Mouse (Mus musculus) heart, embryonic 12.5 days (tissue): ENCODE measurements around the gene Fgfr4. TPM values are rescaled to one million over a fixed set of nuclear protein-coding genes. Genes with fewer than 3 reads are reported as not detected.
"Not testable (repeated sequence)": the region's sequence is repeated elsewhere in the genome, so short reads cannot be mapped to it uniquely, and the experiment has no call there.

ENCODE experiments used
- ATAC-seq: fragments of 200-750 bp; cut with Nextera tagmentation; 2 replicates; pipeline ENCODE4 v1.8.0; 2017; ENCODE audit warnings: moderate TSS enrichment, moderate library complexity; ENCODE audit not compliant: insufficient number of reproducible peaks, low FRiP score
- H3K27ac ChIP-seq: fragments of 300-500 bp; sonication (generic); 2 replicates; pipeline ENCODE4 v1.5.1; 2016; ENCODE audit warnings: mild to moderate bottlenecking, moderate library complexity; ENCODE audit not compliant: poor library complexity, severe bottlenecking
- H3K27me3 ChIP-seq: fragments of 300-500 bp; sonication (generic); replicated peaks from 2 replicates; pipeline ENCODE4 v1.6.1; 2016; ENCODE audit warnings: mild to moderate bottlenecking, moderate library complexity
- H3K36me3 ChIP-seq: fragments of 300-500 bp; sonication (generic); 2 replicates; pipeline ENCODE4 v1.6.1; 2016; ENCODE audit warnings: mild to moderate bottlenecking, moderate library complexity
- H3K4me1 ChIP-seq: fragments of 300-500 bp; sonication (generic); replicated peaks from 2 replicates; pipeline ENCODE4 v1.6.1; 2016; ENCODE audit warnings: mild to moderate bottlenecking
- H3K4me2 ChIP-seq: fragments of 300-500 bp; sonication (generic); 2 replicates; pipeline ENCODE4 v1.6.1; 2016; ENCODE audit warnings: mild to moderate bottlenecking, moderate library complexity
- H3K4me3 ChIP-seq: fragments of 300-500 bp; sonication (generic); 2 replicates; pipeline ENCODE4 v1.5.1; 2016; ENCODE audit warnings: mild to moderate bottlenecking
- H3K9ac ChIP-seq: fragments of 300-500 bp; sonication (generic); 2 replicates; pipeline ENCODE4 v1.6.1; 2016; ENCODE audit warnings: mild to moderate bottlenecking, moderate library complexity
- H3K9me3 ChIP-seq: fragments of 300-500 bp; sonication (generic); replicated peaks from 2 replicates; pipeline ENCODE4 v1.6.1; 2016; ENCODE audit warnings: mild to moderate bottlenecking, moderate library complexity
- WGBS: fragments of 180-500 bp; shearing (Covaris S2); methylation state at CpG from one replicate; pipeline ENCODE4 v1.1.7; 2016; 5-methylcytosine and 5-hydroxymethylcytosine counted together
- polyA plus RNA-seq: library from polyadenylated mRNA; unstranded; fragments of >200 nt; fragmentation: Nextera tagmentation; extraction: Ambion mirVana; gene quantifications from 2 replicates; pipeline ENCODE4 v1.2.1, GENCODE M21; 2016

Gene Fgfr4
- polyA plus RNA-seq, 1 experiment from 2014 or later = 0.45 TPM

DNA sequence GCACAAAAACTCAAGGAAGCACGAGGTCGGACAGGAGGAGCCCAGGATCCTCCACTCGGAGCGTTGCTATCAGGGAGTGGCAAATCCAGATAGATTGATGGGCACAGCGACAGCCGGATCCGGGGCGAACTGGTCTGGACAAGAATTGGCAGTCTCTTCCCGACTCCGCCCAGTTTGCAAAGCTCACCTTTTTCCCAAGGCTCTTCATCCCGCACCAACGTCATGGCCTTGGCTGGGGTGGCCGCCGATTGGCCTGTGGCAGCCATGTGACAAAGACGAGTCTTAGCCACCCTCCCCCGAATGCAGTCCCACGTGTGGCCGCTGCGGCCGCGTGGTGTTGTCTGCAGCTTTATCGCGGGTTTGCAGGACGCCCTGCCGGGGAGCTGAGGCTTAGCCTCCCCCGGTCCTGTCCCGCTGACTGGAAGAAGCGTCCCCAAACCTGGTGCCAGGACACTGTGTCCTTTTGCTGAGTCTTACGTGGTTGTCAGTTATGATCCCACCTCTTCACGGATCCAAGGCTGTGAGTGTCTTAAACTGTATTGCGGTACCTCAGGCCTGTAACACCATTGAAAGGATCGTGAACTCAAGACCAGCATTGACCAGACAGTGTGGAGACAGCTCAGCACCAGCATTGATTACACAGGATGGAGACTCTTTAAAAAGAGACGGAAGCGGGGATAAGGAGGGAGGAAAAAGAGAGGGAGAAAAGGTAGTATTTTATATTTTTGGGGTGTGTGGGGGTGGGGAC is 37.9 kb downstream of the Fgfr4 start:
- 1% methylated on average over 34 of the region's 34 CpGs for WGBS
- Histone ChIP-seq H3K4me1 (peaks cover 12% of the 10 kb centered on the region), H3K9ac (peak overlapping the region; percentile 68), H3K9me3 (no peaks in the 10 kb centered on the region), H3K27ac (peak overlapping the region; percentile 84), H3K4me3 (peak overlapping the region; percentile 52), H3K27me3 (no peaks in the 10 kb centered on the region), H3K36me3 (no peaks in the 10 kb centered on the region), H3K4me2 (peak overlapping the region; percentile 83)
- peak; percentile 100 for ATAC-seq

DNA sequence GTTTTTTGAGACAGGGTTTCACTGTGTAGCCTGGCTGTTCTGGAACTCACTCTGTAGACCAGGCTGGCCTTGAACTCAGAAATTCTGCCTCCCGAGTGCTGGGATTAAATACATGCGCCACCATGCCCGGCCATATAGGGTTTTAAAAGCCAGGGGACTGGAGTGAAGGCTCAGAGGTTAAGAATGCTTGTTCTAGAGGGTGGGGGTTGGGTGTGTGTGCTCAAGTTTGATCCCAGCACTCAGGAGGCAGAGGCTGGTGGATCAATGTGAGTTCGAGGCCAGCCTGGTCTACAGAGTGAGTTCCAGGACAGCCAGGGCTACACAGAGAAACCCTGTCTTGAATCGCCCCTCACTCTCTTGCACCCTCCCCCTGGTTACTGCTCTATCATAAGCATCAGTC is 39.1 kb downstream of the Fgfr4 start:
- Histone ChIP-seq H3K36me3 (no peaks in the 10 kb centered on the region), H3K4me1 (peaks cover 12% of the 10 kb centered on the region), H3K9ac (no peak overlapping the region), H3K4me2 (no peak overlapping the region), H3K27me3 (no peaks in the 10 kb centered on the region), H3K4me3 (no peak overlapping the region), H3K27ac (no peak overlapping the region), H3K9me3 (no peaks in the 10 kb centered on the region)
- 83% methylated on average over 5 of the region's 5 CpGs for WGBS
- ATAC-seq = no peak

DNA sequence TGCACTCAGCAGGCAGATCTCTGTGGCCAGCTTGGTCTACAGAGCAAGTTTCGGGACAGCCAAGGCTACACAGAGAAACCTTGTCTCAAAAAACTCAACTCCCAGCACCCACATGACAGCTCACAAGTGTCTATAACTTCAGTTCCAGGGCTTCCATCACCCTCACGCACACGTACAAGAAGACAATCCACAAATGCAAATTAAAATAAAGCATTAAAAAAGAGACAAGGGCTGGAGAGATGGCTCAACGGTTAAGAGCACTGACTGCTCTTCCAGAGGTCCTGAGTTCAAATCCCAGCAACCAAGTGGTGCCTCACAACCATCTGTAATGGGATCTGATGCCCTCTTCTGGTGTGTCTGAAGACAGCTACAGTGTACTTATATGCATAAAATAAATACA is 50.3 kb downstream of the Fgfr4 start:
- not testable (repeated sequence) for ATAC-seq, H3K27ac ChIP-seq, H3K4me3 ChIP-seq, H3K4me1 ChIP-seq, H3K36me3 ChIP-seq, H3K9ac ChIP-seq, H3K27me3 ChIP-seq, H3K9me3 ChIP-seq, H3K4me2 ChIP-seq
- whole genome bisulfite sequencing = 82% methylated on average over 4 of the region's 4 CpGs

DNA sequence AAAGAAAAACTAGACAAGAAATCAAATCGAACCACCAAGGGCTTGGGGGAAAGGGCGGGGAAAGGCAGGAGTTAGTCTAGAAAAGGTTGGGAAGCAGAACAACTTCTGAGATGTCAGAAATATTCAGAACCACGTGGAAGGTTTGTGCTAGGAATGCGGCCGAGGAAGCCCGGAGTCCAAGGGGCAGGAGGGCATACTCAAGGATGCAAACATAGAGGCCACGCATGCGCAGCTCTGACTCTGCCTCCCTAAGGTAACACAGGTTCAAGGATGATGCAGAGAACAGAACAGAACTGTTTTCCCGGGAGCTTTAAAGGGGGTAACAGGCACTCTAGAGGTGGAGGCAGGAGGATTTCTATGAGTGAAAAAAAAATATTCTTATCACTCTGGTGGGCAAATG is 51.3 kb downstream of the Fgfr4 start:
- no peak overlapping the region for H3K4me2 ChIP-seq
- WGBS = 79% methylated on average over 9 of the region's 9 CpGs

DNA sequence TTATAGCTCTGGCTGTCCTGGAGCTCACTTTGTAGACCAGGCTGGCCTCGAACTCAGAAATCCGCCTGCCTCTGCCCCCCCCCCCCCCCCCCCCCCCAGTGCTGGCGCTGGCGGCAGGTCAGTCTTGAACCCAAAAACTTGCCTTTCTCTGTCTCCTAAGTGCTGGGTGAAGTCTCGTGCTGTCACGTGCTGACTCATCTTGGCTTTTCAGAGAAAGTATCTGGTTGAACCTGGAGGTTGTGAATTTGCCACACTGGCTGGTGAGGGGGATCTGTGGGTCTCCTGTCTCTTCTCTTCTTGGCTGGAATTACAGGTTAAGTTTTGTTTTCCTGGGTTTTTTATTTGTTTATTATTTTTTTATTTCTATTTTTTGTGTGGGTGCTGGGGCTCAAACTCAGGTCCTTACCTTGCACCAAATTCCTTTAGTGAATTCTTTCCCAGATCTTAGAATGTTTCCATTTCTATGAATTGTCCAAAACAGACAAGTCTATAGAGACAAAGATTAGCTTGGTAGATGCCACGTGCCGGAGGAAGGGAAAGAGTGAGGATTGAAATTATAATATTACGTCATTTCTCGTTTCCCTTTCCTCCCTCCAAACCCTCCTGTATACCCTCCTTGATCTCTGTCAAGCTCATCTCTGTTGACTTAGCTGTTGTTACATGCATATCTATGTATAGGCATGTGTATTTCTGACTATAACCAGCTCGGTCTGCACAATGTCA is 52.4 kb downstream of the Fgfr4 start:
- Histone ChIP-seq H3K9me3 (no peaks in the 10 kb centered on the region), H3K4me2 (no peak overlapping the region), H3K27ac (no peak overlapping the region; the same call in 1 of the 2 replicates), H3K4me3 (no peak overlapping the region), H3K36me3 (no peaks in the 10 kb centered on the region), H3K4me1 (no peaks in the 10 kb centered on the region), H3K27me3 (no peaks in the 10 kb centered on the region), H3K9ac (no peak overlapping the region)
- WGBS = 76% methylated on average over 8 of the region's 11 CpGs
- ATAC-seq = no peak

More for the DNA sequence above, 51.3 kb downstream of the Fgfr4 start:
- H3K9ac ChIP-seq = no peak overlapping the region
- no peaks in the 10 kb centered on the region for H3K36me3 ChIP-seq
- ATAC-seq = no peak
- no peak overlapping the region for H3K4me3 ChIP-seq
- no peaks in the 10 kb centered on the region for H3K27me3 ChIP-seq
- no peaks in the 10 kb centered on the region for H3K9me3 ChIP-seq
- H3K27ac ChIP-seq = no peak overlapping the region
- no peaks in the 10 kb centered on the region for H3K4me1 ChIP-seq

DNA sequence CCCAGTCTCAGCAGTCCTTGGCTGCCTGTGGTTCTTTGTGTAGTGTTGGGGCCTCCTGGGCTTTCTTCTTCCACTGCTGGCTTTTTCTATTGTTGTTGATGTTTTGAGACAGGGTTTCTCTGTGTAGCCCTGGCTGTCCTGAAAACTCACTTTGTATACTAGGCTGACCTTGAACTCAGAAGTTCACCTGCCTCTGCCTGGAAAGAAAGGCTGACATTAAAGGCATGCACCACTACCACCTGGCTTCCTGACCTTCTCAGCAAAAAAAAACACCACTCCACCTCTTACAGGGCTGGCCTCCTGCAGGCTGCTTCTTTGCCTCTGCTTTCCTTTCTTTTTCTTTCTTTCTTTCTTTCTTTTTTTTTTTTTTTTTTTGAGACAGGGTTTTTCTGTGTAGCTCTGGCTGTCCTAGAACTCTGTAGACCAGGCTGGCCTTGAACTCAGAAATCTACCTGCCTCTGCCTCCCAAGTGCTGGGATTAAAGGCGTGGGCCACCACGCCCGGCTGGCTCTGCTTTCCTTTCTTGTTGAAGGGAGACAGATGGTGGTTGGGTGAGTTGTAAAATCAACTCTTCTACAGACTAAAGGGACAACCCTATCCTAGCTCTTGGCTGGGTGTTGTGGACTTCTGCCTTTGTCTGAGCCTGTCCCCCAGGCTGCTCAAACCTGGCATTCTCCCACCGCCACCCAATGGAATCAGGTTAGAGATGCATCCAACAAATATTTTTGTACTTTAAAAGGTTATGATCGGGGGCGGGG is 53.2 kb downstream of the Fgfr4 start:
- Histone ChIP-seq H3K27me3 (no peaks in the 10 kb centered on the region), H3K4me3 (no peak overlapping the region), H3K9ac (no peak overlapping the region), H3K36me3 (no peaks in the 10 kb centered on the region), H3K27ac (no peak overlapping the region; the same call in 1 of the 2 replicates), H3K9me3 (no peaks in the 10 kb centered on the region), H3K4me1 (0 out of 2 replicates have a peak, but pooled peaks cover 1% of the 10 kb centered on the region), H3K4me2 (no peak overlapping the region)
- 84% methylated on average over 6 of the region's 6 CpGs for WGBS
- ATAC-seq = no peak

DNA sequence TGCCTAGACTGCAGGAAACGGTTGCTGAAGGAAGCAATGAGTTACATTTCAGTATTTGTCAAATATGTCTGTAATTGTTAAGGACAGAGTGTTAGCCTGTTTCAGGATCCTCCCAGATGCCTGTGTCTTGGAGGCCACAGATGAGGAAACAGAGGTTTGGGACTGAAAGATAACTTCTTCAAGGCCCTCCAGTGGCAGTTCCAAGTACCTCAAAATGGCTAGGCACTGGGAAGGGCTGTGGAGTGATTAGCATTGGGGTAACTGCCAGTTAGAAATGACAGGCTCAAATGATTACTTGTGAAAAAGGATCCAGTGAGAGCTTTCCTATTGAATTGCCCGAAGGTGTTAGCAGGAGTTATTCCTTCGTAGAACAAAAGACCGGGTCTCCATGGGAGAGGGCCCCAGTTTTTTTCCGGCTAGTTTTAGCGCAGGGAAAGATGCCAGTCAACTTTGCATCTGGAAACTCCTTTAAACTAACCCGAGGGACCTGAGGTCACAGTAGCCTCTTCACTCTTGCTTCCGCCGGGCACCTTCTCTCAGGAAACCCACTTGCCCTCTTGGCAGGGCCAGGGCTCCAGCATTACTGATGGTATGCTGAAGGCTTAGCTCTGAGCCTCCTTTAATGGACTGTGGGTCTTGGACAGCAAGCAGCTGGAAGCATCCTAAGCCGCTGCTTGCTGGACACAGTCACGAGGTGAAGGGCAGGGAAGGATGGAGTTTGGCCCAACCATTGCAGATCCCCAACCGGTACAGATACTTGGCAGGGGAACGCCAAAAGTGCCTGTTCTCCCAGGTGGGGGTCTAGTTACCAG is 56.6 kb downstream of the Fgfr4 start:
- Histone ChIP-seq H3K4me1 (peaks cover 15% of the 10 kb centered on the region), H3K9me3 (no peaks in the 10 kb centered on the region), H3K4me2 (no peak overlapping the region), H3K36me3 (peaks cover 10% of the 10 kb centered on the region), H3K27me3 (no peaks in the 10 kb centered on the region), H3K4me3 (no peak overlapping the region), H3K27ac (no peak overlapping the region), H3K9ac (no peak overlapping the region)
- ATAC-seq = no peak
- WGBS = 70% methylated on average over 13 of the region's 13 CpGs

DNA sequence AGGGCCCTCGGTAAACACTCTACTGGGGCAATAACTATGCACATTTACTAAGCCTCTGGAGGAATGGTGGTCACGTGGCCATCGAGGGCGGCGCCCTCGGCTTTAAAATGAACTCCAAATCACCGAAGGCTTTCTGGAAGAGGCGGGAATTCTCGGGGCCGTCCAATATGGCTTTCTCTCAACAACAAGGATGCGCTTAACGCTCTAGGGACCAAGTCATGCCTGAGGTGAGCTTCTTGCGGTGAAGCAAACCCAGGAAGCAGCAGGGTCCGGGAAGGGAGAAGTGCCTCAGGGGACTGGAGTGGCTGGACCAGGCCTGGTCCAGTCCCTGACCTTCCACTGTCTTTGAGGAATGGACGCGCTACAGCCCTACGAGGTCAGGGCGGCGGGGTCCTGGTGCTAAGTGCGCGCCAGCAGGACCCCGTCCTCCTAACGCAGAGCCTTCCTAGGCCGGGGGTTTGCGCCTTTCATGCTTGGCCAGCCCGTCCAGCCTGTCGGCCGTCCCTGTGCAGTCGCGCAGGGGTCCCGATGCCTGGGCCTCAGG is 57.3 kb downstream of the Fgfr4 start, which contains the start of gene Nsd1:
TSS of gene Nsd1 (plus strand) at position 134 of the 544 bp plus-strand sequence.
- Histone ChIP-seq H3K9ac (peak within 1 kb of the TSS; percentile 98), H3K9me3 (no peaks in the 10 kb centered on the region), H3K27ac (peak within 1 kb of the TSS; percentile 100), H3K27me3 (no peaks in the 10 kb centered on the region), H3K36me3 (peaks cover 16% of the 10 kb centered on the region), H3K4me2 (peak within 1 kb of the TSS; percentile 80), H3K4me1 (peaks cover 21% of the 10 kb centered on the region), H3K4me3 (peak within 1 kb of the TSS; percentile 92)
- ATAC-seq = no peak
- 24% methylated on average over 31 of the region's 31 CpGs for WGBS

DNA sequence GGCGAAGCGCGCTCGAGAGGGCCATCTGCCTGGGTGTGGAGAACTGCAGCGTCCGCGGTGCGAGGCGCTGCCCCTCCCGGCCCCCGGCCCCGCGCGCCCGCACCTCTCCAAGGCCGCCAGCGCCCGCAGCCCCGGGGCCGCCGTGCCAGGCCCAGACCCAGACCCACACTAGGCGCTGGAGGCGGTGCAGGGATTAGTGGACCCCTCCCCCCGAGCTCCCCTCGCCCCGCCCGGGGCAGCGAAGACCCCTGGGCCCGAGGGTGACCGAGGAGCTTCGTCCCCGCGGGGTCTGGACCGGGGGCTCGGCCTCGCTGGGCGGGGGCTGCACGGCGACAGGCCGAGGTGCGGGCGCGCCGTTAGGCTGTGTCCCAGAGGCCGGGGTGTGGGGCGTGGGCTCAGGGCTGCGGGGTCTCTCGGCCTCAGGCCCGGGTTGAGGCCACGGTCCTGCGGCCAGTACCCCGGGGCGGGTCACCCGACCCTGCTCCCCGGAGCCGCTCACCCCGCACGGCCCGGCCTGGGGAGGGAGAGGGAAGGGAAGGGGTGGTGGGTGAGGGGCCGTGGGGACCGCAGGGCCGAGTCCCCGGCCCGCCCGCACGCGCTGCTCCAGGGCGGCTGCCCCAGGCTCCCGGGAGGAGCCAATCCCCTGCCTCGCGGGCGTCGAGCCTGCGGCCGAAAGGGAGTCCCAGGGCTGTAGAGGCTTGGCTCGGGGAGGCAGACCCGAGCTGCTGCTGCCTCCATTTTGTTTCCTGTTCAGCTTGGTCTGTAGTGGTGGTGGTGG is 57.9 kb downstream of the Fgfr4 start:
- Histone ChIP-seq H3K4me2 (peak overlapping the region; percentile 80), H3K27me3 (no peaks in the 10 kb centered on the region), H3K9me3 (no peaks in the 10 kb centered on the region), H3K27ac (peak overlapping the region; percentile 100), H3K9ac (peak overlapping the region; percentile 98), H3K36me3 (peaks cover 18% of the 10 kb centered on the region), H3K4me3 (peak overlapping the region; percentile 92), H3K4me1 (peaks cover 23% of the 10 kb centered on the region)
- WGBS = 1% methylated on average over 68 of the region's 77 CpGs
- ATAC-seq = peak; percentile 52

DNA sequence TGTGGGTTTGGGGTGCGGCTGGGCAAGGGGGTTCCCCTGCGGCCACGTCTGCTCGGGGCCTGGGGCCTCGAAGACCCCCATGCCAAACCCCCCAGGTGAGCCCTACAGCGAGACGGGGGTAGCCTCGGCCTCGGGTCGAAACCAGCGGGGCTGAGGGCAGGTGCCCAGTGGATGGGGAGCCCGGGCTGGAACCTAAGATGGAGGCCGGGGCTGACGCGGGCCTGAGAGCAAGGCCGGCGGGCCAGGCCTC is 58.5 kb downstream of the Fgfr4 start:
- Histone ChIP-seq H3K27ac (peak overlapping the region; percentile 100), H3K27me3 (no peaks in the 10 kb centered on the region), H3K9me3 (no peaks in the 10 kb centered on the region), H3K36me3 (peaks cover 21% of the 10 kb centered on the region), H3K9ac (peak overlapping the region; percentile 98), H3K4me2 (peak overlapping the region; percentile 80), H3K4me1 (peaks cover 27% of the 10 kb centered on the region), H3K4me3 (peak overlapping the region; percentile 92)
- ATAC-seq = peak; percentile 66
- WGBS = 2% methylated on average over 17 of the region's 17 CpGs
